Mouse (Mus musculus): ENCODE results near the gene Cpd.

- no peak for TF ChIP-seq RAD21 (IDR thresholded peaks at IDR 0.05; ENCODE audit: low read depth, low read length)
- no peak for TF ChIP-seq MAX (IDR thresholded peaks at IDR 0.05; ENCODE audit: low read length)
- no peak for TF ChIP-seq CTCF (conservative IDR thresholded peaks at IDR 0.05 in 1 of 2, IDR thresholded peaks at IDR 0.05 in 1 of 2; ENCODE audit: low read depth in 2 of 2, low read length in 2 of 2)
- no peak for TF ChIP-seq POLR2A (IDR thresholded peaks at IDR 0.05; ENCODE audit: low read depth, low read length)
- no peak for TF ChIP-seq TBP (conservative IDR thresholded peaks at IDR 0.05; ENCODE audit: low read depth, low read length)
- TF ChIP-seq EP300 (IDR thresholded peaks at IDR 0.05; ENCODE audit: low read length), result no peak
- TF ChIP-seq HCFC1 (IDR thresholded peaks at IDR 0.05; ENCODE audit: low read depth, low read length), result no peak
Observed at GRCm38 (mm10) chr11:76874766-76875165, 27.9 kb upstream of the Cpd start.

Measured in CH12.LX (cell line).